Mouse (Mus musculus) cerebellum, adult 11-12 months (tissue): ENCODE data around the gene Ndufaf2.

Experiments
- DNase-seq: peaks from one replicate; pipeline ENCODE4 v3.0.0; 2022

Ndufaf2 gene

DNA sequence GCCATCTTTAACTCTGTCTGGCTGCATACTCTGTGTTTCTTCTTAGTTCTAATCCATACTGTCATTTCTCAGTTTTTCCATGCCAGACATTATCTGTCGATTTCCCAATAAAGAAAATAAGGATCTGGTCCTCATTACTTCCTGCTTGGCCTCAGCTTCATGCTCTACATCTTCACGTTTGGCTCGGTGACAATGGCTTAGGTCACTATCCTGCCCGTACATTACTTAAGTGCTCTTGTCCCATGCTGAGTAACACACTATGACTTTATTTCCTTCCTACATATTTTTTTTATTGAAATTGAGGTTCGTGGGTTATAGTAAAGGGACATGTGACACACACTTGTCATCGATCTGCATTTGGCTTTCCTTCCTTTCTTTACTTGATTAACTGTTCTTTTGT, 143.3 kb downstream of the Ndufaf2 start:
- no peak for DNase-seq

DNA sequence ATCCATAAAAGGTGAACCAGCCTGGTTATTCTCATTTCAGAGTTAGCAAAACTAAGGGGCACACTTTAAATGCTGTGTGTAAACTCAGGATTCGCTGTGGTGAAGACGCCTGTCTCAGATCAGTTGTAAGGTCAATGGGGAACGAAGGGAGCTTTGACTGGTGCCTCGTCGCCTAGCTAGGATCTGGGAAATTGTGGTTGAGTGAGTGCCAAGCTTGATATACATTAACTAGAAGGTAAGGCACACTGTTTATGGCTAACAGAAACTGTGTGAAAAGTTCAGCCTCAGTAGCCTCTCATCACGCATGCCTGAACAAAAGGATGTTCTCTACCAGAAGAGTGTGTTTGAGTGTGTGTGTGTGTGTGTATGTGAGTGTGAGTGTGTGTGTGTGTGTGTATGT, 144.6 kb downstream of the Ndufaf2 start:
- no peak for DNase-seq

DNA sequence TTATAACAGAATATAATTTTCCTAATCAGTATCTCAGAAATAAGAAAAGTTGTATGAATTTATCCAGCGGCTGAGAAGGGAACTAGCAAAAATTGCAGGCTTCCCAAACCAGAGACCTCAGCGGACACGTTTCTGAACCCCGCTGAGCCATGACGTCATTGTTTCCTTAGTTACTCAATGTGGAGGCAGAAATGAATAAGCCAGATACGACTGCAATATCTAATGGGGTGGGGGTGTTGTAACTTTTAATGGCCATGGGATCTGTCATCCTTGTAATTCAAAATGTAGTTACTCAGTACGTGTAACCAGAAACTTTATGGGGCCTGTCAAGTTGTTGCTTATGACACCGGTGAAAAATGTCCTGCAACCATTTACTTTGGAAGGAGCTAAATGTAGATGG, 145.3 kb downstream of the Ndufaf2 start:
- DNase-seq = no peak

DNA sequence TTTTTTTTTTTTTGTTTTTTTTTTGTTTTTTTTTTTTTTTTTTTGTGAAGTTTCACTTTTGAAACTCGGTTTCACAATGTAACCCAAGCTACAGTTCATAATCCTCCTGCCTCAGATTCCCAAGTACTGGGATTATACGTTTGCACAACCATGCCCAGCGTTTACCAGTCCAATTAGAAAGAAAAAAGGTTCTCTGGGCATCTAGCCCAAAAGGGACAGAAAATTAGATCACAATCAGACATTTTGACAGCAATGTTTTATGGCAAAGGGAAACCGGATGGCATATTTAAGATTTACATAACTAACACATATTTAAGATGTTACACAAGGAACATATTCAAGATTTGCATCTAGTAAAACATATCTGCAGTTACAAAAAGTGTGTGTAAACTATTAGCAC, 150.6 kb downstream of the Ndufaf2 start:
- DNase-seq = no peak

DNA sequence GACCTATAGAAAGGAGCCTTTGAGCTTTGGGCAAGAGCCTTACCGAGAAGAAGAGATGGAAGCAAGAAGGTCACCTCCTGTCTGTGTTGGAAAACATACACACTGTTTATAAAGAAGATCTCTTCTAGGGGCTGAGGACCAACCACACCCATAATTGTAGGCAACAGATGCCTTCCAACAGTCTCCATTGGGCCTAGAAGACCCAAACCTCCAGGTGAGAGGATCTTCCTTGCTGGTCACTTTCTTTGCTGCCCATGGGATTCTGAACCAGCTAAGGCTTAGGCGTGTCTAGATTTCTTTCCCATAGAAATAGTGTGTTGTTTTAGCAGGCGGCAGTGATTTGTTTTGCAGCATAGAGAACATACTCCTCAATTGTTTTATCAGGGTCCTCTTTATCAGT, 162.1 kb downstream of the Ndufaf2 start:
- DNase-seq = no peak

DNA sequence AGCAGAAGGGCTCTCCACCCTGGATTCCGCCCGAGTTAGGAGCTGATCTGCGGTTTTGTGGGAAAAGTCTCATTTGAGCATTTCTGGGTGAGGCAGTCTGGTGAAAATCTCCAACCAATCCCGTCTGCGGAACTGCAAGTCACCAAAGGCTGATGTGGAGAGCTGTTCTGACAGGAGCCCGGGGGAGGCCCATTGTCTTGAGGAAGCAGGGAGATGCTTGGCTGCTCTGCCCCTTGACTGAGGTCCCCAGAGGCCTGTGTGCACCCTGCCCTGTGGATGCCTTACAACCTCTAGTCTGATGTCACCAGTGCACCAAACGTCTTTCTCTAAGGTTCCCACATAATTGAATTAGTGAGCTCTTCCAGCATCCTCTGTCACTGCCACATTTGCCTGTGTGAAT, 163.2 kb downstream of the Ndufaf2 start:
- DNase-seq = no peak

DNA sequence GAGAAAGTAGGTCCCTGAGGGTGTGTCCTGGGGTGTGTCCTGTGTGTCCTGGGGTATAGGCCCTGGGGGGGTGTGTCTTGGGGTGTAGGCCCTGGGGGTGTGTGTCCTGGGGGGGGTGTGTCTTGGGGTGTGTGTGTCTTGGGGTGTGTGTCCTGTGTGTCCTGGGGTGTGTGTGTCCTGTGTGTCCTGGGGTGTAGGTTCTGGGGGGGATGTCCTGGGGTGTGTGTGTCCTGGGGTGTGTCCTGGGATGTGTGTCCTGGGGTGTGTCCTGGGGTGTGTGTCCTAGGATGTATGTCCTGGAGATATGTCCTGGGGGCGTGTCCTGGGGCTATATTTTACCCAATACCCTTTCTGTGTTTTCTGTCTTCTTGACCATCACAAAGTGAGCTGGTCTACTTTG, 165.8 kb downstream of the Ndufaf2 start:
- DNase-seq = no peak

DNA sequence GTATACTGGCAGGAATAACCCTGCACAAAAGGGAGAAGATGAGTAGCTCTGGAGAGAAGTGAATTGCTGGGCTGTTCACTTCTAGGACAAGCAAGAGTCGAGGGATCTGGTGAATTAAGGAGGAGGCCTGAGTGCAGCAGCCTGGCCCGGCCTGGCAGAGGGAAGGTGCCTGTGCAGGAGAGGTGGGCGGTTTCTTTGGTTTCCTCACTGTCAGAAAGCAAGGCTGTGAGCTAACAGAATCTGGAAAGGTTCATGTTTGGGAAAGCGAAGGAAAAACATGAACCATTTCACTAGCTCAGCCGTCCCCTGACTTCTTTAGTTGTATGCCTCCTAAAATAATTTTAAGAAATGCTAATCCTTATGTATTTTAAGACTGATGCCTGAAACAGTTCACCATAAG, 173.8 kb downstream of the Ndufaf2 start:
- DNase-seq = no peak

DNA sequence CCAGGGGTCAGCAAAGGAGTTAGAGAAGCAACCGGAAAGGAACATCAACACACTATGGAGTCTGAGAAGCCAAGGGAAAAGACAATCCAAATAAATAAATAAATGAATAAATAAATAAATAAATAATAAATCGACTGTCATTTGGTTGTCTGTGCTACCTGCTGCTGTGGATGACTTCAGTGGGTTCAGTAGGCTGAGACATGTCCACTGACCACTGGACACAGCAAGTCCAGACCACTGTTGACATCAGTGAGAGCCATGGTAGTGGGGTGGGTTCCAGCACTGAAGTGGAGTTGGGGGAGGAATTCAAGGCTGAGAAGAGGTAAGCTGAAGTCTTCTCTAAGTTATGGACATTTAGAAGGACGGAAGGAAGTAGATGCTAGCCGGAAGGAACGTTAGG, 174.2 kb downstream of the Ndufaf2 start:
- DNase-seq = no peak

DNA sequence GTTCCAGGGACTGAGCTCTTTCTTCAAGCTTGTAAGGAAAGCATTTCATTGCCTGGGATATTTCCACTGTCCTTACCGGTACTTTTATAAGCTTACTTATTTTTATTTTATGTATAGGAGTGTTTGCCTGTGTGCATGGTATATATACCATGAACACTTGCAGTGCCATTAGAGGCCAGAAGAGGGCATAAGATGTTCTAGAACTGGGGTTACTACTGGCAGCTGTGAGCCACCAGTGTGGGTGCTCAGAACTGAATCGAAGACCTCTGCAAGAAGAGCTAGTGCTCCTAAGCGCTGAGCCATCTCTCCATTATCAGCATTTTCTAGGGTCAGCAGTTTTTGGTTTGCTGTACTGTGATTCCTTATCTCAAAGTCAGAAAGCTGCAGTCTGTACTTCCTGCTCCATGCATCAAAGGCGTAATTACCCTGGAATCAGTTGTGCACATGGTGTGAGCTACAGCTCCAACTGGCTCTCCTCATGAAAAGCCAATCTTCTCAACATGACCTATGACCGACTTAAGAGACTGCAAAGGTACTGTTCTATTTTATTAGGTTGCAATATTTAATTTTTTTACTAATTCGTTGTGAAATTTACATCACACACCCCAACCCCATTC, 175.1 kb downstream of the Ndufaf2 start:
- DNase-seq = no peak

DNA sequence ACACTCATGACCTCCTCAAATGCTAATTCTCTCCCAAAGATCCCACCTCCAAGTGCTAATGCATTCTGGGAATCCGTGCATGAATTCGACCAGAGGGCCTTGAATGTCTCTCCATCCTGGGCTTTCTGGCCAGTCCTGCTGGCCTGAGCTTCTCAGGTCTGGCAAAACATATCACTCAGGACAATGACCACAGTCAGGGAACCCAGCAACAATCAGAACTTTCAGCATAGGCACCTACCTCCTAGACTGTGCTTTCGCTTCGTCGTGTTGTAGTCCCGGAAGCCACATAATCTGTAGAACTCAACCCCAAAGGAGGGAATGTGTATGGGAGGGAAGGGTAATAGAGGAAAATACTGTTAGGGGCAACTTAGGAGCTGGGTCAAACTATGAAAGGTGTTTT, 179.0 kb downstream of the Ndufaf2 start:
- DNase-seq = no peak

DNA sequence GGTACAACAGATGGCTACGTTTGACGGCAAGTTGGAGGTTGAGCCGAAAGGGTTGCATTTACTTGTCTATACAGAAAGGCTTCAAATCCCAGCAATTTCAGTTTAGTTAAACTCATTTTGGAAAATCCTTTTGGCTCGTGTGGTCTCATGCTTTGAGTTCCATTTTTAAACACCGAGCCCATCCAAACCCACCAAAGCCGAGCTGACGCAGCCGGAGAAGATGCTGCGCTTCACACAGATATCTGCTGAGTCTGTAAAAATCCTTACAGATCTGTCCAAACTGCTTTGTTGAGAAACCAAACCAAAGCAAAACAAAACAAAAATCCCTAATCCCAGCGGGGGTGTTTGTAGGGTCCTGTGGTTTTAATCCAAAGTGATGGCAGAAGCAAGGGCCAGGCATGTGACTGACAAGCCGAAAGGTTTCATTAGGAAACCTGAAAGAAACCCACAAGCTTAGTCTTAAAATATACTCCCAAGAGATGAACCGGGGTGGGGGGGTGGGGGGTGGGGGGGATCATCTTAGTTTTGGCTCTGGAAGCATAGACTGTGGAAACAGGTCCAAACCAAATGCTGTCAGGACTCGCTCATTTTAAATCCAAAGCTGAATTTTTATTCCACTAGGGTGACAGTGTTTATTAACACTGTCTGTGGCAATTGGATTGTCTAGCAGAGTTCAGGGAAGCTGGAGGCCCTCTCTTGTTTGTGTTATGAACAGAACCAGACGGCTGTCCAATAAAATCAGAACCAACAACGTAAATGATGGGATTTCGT, 181.4 kb downstream of the Ndufaf2 start:
- no peak for DNase-seq

DNA sequence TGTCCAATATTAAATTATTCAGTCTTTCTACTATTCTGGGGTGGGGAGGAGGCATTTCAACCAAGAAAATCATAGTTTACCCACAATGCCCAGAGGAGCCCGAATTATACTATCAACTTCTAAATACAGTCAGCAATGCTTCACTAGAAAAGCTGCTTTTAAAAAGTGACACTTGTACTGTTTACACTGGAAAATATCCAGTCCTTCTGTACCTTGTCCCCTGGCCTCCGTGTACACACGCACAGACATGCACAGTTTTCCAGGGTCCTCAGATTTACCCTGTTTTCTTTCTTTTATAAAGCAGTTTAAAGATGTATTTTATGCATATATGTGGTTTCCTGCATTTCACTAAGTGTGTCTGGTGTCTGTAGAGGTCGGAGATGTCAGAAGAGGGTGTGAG, 186.0 kb downstream of the Ndufaf2 start:
- DNase-seq = no peak

DNA sequence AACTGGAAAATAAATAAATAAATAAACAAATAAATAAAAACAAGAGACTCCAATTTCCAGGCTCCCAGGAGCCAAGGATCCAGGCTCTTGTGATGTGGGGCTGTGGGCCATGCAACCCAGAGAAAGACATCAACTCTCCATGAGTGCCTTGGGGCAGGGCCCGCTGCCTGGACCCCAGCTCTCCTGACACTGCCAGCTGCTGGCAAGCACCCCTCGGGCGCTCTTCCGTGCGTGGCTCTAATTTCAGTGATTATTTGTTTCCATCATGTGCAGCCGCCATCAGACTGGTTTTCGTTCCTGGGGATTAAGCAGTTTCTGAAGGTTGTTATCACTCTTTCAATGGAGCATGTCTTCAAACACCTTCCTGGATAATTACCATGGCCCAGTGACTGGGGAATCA, 186.6 kb downstream of the Ndufaf2 start:
- no peak for DNase-seq

DNA sequence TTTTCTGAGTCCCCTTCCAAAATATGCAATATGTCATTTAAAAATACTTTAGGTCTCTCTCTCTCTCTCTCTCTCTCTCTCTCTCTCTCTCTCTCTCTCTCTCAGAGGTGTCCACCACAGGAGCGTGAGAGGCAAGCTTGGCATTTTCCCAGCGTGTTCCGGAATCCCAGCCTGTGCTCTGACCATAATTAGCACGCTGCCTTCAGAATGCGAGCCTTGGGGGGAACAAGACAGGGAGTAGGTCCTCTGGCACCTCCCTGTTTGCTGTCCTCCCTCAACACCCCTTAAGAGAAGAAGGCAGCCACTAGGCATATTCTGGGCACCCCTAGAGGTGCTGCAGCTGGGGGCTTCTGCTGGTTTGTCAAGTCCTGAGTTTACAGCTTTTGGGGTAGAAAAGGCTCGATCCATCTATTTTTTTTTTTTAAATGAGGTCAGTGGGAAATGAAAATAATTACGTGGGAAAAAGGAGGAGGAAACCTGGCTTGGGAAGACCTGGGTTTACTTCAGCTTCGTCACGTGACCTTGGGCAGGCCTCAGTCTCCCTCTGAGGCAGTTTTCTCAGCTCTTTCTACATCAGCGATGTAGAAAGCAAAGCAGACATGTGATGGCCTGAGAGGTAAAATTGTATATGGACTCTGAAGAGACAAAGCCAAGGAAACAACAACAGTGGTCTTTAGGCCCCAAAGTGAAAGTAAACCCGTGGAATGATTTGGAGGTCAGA, 187.8 kb downstream of the Ndufaf2 start:
- no peak for DNase-seq

DNA sequence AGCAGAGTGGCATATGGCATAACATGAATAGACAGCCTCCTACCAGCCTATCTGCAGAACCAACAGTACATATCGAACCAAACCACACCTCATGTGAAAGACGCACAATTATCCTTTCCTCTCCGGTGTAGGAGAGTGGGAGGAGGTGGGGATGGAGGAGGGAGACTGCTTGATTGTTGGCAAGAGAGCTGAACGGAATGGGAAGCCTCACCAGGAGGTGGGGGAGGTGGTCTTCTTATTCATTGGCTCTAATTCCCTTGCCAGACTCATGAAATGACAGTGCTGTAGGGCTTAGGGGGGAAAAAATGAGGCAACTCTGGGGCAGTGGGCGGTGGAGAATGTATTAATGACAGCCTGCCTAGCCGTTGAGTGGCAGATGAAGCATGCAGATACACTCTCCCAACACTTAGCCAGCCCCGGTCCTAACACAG, 188.4 kb downstream of the Ndufaf2 start:
- DNase-seq = no peak

DNA sequence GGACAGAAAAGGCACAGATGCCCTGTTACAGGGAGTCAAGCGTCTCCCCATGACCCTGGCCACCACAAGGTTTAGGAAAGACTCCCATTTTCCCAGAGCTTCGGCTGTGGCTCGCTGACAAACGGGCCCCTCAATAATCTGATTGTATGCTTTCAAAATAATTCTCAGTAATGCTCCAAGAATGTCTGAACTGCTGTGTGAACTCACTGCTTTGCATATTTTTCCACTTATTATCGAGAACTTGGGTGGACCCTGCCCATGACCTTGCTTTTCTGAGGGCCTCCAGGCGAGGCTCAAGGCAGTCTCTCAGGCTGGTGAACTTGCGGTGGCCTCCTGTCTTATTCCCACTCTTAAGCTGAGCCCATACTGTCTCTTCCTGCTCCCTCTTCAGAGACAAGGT, 193.8 kb downstream of the Ndufaf2 start:
- no peak for DNase-seq

DNA sequence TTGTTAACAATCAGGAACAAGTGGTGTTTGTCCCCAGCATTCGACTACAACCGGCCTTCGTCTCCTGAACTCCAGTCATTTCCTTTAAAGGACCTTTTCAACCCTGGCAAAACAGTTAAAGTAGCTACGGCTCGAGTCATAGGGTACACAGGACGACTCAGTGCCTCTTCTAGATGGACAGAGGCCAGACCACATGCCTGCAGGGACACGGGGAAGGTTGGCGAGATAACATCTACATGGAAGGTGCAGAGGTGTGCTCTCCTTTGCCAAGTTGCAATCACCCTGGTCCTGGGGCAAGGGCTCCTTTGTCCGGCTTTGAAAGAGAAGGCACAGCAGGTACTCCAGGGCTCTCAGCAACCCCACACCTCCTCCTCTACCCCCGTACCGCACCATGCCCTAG, 195.0 kb downstream of the Ndufaf2 start:
- no peak for DNase-seq

DNA sequence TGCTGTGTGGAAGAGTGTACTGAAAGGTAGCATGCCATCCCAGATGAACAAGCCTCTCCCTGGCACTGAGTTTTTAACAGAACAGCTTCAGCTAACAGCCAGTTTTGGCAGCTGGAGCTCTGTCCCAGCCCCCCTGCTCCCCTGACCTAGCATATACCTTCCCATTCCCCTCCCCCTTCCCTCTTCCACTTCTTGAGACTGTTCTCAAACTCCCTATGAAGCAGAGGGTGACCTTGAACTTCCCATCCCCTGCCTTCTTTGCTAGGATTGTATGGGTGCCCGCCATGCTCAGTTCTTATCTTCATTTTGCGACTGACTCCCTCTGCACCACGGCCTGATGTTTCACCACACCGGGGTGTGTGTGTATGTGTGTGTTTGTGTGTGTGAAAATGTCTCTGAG, 195.7 kb downstream of the Ndufaf2 start:
- DNase-seq = no peak

DNA sequence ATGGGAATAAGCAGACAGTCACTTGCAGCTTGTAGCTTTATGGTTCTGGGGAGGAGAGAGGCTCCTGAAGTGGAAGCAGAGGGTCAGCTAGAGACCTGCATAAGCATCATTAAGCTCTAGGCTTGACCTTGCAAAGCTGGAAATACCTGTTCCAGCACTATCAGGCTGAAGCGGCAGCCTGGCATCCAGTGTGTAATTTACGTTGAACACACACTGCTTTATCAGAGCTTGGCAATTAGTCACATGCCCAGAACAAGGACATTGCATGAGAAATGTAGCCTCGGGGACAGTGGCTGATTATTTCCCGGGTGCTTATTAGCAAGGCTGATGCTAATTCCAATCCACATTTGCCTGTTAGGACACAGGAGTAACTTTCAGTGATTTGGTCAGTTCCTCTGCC, 196.5 kb downstream of the Ndufaf2 start:
- no peak for DNase-seq

DNA sequence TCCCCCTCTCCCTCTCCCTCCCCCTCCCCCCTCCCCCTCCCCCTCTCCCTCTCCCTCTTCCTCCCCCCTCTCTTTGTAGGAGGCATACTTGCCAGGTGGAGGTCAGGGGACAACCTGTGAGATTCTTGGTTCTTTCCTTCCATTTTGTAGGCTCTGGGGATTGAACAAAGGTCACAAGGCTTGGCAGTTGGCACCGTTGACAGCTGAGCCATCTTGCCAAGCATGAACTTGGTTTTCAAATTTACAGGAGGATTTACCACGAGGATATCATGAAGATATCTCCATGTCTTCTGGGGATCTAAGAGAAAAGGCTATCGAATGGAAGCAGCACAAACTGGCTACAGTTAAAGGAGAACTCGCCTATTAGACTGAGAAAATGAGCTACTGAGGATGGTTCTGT, 196.9 kb downstream of the Ndufaf2 start:
- no peak for DNase-seq

DNA sequence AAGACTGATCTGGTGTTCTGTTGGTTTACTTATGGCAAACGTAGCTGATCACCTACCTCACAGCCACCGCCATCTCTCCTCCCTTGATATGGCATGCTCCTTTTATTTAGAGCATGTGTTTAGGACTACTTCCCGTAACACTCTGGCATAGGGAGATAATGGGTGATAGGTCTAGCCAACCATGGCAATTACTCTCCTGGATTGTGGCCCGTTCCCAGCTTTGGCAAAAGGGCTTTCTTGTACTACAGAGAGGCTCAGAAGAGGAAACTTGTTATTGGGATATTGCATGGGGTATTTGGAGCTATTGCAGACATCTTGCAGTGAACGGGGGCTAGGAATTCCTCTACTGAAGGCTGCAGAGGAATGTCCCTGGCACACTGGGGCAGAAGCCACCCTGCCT, 197.9 kb downstream of the Ndufaf2 start:
- no peak for DNase-seq

DNA sequence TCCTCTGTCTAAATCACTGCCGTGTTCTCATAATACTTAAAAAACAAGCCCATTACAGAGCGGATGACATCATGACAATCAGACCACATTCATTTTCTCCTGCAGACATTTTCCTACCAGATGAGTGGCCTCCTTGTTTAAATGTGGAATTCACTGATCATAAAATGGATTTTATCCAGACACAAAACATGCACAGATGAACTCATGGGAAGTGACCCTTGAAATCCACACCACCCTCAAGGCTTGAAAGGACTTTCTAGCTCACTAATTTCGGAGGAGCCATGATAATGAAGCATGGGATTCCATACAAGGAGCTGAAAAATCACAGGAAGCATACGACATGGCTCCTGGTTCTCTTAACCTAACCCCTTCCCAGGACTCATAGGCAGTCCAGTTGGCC, 198.5 kb downstream of the Ndufaf2 start:
- no peak for DNase-seq

DNA sequence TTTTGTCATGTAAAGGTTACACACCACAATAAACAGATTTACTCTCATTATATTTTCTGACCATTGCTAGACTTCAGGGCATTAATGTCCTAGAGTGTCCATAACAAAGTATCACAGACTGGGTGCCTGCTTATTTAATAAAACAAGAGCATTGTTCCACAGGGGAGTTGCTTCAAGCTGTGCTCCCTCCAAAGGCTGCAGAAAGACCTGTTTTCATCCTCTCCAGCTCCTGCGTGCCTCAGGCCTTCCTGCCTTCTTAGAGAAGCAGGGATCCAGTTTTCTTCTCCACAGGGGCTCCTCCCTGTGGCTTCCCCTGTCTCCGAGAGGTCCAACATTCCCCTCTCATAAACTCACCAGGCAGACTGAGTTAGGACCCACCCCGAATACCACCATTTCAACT, 202.2 kb downstream of the Ndufaf2 start:
- DNase-seq = no peak
